Mouse (Mus musculus) liver (tissue): Measurements from ENCODE around the gene Shank2.

Source experiments
- DNase-seq: peaks from one replicate; pipeline ENCODE4 v3.0.0-alpha.2; 2020; ENCODE audit warnings: mixed read lengths

Shank2 gene

GRCm38 (mm10) chr7:144108141-144108540, 106.4 kb downstream of the Shank2 start:
- no peak for DNase-seq

GRCm38 (mm10) chr7:144111026-144111604, 109.4 kb downstream of the Shank2 start:
- DNase-seq, result no peak

DNA sequence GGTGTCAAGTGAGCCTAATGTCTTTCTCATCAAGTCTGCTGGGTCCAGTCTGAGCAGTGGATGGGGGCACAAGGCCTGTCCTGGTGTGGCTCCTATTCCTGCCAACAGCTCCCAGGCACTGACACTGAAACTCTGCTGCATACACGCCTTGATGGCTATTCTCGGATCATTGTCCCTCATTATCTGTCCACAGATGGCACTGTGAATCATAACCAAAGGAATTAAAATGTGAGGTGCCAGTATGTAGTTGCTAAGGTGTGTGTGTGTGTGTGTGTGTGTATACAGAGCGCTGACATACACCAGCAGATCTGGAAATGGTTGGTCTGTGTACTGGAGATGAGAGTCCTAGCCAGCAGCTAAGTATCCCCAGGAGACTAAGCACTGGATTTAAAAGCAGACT, 110.3 kb downstream of the Shank2 start:
- DNase-seq, result no peak

DNA sequence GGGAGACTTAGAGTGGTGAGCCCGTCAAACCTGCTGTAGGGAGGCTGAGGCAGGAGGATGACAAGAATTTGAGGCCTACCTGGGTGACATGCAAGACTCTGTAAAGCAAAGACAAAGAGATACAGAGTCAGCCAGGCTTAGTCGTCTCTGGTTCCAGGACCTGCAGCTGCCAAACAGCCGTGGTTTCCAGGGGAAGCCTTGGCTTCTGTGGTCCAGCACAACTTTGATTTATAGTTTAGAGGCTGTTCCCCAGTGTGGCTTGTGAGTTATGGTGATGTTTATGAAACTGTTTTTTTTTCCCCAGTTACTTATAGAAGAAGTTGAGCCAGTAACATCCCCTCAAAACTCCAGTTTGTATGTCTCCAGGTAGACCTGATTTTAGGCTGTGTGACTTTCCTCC, 112.5 kb downstream of the Shank2 start:
- DNase-seq, result no peak

GRCm38 (mm10) chr7:144119562-144119961, 117.8 kb downstream of the Shank2 start:
- no peak for DNase-seq

DNA sequence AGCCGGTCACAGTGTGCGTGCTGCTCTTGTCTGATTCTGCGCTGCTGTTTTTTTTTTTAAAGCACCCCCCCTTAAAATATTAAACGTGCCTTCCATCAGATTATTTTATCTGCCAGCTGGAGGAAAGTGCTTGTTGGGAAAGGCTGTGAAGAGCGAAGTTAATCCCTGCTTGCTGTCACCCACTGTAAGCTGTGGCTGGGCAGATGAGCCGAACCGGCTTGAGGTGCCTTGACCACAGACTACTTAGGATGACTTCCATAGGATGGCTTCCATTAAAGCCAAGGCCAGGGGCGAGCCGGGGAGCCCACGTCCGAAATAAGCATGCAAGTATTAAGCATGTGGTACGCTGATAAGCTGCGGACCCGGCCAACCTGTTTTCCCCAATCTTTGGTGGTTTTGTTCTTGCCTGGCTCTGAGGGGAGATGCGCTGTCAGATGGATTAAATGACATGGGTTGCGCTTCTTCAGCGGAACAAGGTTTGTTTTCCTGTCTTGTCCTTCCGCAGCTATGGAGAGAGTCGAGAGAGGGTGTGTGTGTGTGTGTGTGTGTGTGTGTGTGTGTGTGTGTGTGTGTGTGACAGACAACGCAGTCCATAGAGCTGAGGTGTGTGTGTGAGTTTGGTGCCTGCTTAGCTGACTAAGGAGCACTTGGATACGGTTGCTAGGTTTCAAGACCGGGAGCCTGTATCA, 131.1 kb downstream of the Shank2 start:
- no peak for DNase-seq

GRCm38 (mm10) chr7:144133388-144133998, 131.8 kb downstream of the Shank2 start:
- DNase-seq, result no peak

- no peak for DNase-seq
Measured at GRCm38 (mm10) chr7:144134699-144135098, 133.0 kb downstream of the Shank2 start.

DNA sequence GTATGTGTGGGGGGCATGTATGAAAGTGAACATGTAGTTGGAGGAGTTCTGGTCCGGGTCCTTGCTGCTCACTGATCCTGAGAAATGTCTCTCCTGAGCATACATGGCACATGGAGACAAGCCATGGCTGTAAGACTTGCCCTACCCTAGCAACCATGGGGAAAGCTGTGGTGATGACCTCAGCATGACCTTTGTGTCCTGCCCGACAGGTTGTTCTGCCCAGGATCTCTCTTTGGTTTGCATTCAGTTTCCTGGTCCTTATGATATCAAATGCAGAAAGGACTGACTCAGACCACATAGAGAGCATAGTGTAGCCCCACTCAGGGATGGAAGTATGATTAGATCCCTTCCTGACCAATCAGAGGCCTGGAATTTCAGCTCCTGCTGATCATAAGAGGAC, 136.1 kb downstream of the Shank2 start:
- no peak for DNase-seq

DNA sequence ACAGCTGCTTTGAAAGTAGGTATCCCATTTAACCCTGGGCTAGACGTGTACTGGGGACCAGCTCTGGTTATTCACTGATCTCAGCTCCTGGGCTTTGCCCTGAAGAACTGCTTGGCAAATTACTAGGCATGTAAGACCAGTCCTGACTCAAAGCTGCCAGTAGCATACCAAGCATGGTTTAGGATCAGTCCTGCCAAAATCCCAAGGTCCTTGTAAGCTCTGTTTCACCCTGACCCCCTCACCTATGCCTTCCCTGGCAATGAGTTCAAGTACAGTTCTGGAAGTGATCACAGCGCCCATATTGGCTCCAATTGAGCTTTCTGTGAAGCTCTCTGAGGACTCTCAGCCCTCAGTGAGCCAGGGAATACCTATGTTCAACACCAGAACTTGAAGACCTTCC, 136.7 kb downstream of the Shank2 start:
- no peak for DNase-seq

GRCm38 (mm10) chr7:144139691-144140090, 138.0 kb downstream of the Shank2 start:
- no peak for DNase-seq

- DNase-seq, result no peak
Measured at GRCm38 (mm10) chr7:144140470-144140869, 138.7 kb downstream of the Shank2 start.

- no peak for DNase-seq
Measured at GRCm38 (mm10) chr7:144142036-144142435, 140.3 kb downstream of the Shank2 start.

- DNase-seq, result no peak
Measured at GRCm38 (mm10) chr7:144143941-144144340, 142.2 kb downstream of the Shank2 start.

DNA sequence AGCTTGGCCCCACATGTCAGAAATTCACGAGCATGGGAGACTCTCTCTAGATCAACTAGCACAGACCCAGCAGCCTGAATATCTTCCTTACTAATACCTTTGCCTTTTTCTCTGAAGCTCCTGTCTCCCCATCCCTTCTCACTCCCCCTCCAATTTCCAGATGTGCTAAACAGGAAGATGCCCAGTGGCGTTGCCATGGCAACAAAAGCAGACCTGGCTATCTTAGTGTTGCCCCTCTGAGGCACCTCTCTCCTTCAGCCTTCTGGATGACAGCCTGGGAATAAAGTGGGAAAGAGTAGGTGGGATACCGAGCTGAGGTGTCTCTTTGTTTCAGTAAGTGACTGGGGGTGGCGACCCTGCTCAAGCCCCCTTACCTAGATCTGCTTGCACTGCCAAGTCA, 146.4 kb downstream of the Shank2 start:
- no peak for DNase-seq

DNA sequence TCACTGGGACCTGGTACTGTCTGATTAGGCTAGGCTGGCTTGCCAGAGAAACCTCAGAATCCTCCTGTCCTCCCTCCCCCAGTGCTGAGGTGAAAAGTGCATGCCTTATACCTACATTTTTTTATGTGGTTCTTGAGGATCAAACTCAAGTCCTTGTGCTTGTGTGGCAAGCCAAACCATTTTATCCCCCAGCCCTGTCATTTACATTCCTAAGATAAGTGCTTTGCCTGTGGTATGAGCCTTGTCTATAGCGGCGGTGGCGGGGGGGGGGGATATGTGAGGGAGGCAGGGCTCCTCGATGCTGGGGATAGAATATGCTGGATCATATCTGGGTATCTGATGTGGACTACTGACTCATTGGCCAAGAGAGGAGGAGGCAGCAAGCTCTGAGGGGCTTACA, 151.4 kb downstream of the Shank2 start:
- no peak for DNase-seq

- no peak for DNase-seq
Measured at GRCm38 (mm10) chr7:144153682-144154081, 152.0 kb downstream of the Shank2 start.

GRCm38 (mm10) chr7:144157936-144158335, 156.2 kb downstream of the Shank2 start:
- DNase-seq, result no peak

GRCm38 (mm10) chr7:144159556-144159955, 157.8 kb downstream of the Shank2 start:
- no peak for DNase-seq

GRCm38 (mm10) chr7:144160066-144160465, 158.3 kb downstream of the Shank2 start:
- DNase-seq, result no peak

DNA sequence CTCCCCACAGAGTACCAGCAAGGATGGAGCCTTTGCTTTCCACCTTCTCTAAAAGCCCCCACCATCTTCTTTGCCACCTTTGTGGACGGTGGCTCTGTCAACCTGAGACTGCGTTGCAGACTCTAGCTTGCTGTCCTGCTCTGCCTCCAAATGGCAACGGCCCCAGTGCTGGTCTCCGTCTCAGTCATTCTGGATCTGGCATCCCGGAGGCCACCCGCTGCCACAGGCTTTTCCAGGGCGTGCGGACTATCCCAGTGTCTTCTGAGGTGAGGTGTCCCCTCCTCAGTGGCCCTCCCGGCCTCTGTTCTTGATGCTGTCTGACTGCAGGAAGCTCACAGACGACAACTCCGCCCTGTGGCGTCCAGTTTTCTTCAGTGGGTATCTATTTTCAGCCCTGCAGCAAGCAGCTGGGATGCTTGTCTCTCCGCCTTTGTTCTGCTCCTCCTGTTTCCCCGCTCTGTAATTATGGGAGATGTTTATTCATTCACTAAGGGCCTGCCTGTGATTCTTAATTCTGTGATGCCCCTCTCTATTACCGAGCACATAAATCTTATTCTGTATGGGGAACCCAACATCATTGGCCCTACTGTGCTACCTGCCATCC, 159.0 kb downstream of the Shank2 start:
- DNase-seq, result no peak

- no peak for DNase-seq
Measured at GRCm38 (mm10) chr7:144170272-144170671, 168.5 kb downstream of the Shank2 start.

- DNase-seq, result no peak
Measured at GRCm38 (mm10) chr7:144170686-144171085, 169.0 kb downstream of the Shank2 start.

DNA sequence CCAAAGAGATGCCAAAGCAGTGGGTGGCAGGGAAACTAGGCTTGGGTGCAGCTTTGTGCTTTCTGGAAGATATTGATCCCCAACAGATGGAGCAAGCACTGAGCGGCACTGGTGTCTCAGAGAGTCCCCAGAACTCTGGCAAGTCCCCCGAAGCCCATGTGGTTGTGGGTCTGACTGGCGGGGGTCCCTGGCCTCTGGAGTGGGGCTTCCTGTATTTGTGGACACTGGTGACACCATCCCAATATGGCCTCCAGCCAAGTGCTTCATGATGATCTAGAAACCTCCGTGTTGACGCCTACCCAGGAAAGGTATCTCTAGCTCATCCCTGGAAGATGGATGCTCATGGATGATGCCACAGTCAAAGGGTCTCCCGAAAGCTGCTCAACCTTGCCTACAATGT, 172.1 kb downstream of the Shank2 start:
- no peak for DNase-seq
